Mouse (Mus musculus): Measurements from ENCODE around the gene Sv2b. TPM values are rescaled to one million over a fixed set of nuclear protein-coding genes. Genes with fewer than 3 reads are reported as not detected.

The Sv2b gene
- polyA plus RNA-seq, 1 experiment from 2014 or later = 0.02 TPM

DNA sequence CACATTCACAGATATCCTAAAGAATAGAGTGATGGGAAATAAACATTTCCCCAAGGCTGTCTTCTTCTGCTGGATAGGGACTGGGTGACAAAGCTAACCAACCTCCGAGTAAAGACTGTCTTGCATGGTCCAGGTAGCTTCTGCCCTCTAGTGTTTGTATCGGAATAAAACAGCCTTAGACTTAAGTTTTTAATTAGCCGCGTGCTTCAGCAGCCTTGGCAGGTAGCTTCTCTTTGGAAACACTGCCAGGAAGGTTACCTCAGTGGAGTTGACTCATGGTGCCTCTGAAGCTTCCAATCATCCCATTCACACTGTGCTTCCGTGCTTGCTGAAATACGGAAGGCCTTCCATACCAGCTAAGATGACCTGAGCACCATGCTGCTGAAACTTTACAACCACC is 198.4 kb downstream of the Sv2b start:
- no peak overlapping the region for H3K9ac ChIP-seq (replicated peaks; ENCODE audit: low read depth)
- no peak overlapping the region for H3K27ac ChIP-seq (ENCODE audit: low read length)
- no peaks in the 10 kb centered on the region for H3K9me3 ChIP-seq (ENCODE audit: low read length)
- H3K36me3 ChIP-seq (ENCODE audit: insufficient read depth, low read length) = no peaks in the 10 kb centered on the region
- 10% methylated on average over 6 of the region's 6 CpGs for WGBS
- no peaks in the 10 kb centered on the region for H3K4me1 ChIP-seq (ENCODE audit: insufficient read depth, low read depth, low read length)
- TF ChIP-seq CTCF (IDR thresholded peaks at IDR 0.05) (peak; percentile 91), EP300 (IDR thresholded peaks at IDR 0.05) (no peak)
- H3K4me2 ChIP-seq (replicated peaks; ENCODE audit: low read depth, low read length) = no peak overlapping the region
- no peaks in the 10 kb centered on the region for H3K27me3 ChIP-seq (replicated peaks; ENCODE audit: insufficient read depth, low read length)
- ATAC-seq = peak; percentile 48
- peak; percentile 85 for DNase-seq (ENCODE audit: low spot score)
- no peak overlapping the region for H3K4me3 ChIP-seq (ENCODE audit: low read depth, low read length)

DNA sequence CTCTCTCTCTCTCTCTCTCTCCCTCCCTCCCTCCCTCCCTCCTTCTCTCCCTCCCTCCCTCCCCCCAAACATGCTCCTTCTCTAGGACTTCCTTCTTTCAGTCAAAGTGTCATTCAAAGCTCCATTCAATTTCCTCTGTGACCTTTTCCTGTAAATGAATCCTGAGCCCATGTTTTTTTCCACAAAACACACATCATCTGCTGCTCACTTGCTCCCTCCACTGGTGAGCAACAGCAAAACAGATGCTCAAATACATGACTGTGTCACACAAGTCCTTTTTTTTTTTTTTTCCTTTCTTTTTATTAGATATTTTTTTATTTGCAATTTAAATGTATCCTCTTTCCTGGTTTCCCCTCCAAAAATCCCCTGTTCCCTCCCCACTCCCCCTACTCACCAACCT is 201.6 kb downstream of the Sv2b start:
- Histone ChIP-seq H3K9me3 (ENCODE audit: low read length) (no peaks in the 10 kb centered on the region), H3K4me1 (ENCODE audit: insufficient read depth, low read depth, low read length) (no peaks in the 10 kb centered on the region), H3K27me3 (replicated peaks; ENCODE audit: insufficient read depth, low read length) (no peaks in the 10 kb centered on the region), H3K9ac (replicated peaks; ENCODE audit: low read depth) (no peak overlapping the region), H3K4me2 (replicated peaks; ENCODE audit: low read depth, low read length) (no peak overlapping the region), H3K36me3 (ENCODE audit: insufficient read depth, low read length) (no peaks in the 10 kb centered on the region), H3K27ac (ENCODE audit: low read length) (no peak overlapping the region), H3K4me3 (ENCODE audit: low read depth, low read length) (no peak overlapping the region)
- ATAC-seq (no peak), DNase-seq (ENCODE audit: low spot score) (peak; percentile 50)
- TF ChIP-seq CTCF (IDR thresholded peaks at IDR 0.05) (peak; percentile 77), EP300 (IDR thresholded peaks at IDR 0.05) (no peak)

DNA sequence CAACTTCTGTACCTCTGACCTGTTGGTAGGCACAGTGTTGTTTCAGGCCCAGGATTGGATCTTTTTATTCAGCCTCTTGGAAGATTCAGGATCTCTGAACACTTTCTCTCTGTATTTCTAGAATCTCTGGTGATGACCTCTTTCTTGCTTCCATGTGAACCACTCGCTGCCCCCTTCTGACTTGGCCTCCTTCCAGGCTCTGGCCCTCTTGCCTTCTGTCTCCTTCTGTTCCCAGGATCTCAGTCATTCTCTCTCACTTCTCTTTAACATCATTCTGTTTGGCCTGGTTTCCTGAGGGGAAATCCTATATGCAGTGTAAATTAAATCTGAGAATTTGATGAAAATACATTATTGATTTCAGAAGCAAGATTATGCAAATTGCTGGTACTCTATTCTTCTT is 205.2 kb downstream of the Sv2b start:
- TF ChIP-seq EP300 (IDR thresholded peaks at IDR 0.05) = no peak
- no peak for TF ChIP-seq CTCF (IDR thresholded peaks at IDR 0.05)
- no peaks in the 10 kb centered on the region for H3K36me3 ChIP-seq (ENCODE audit: insufficient read depth, low read length)
- DNase-seq (ENCODE audit: low spot score) (no peak), ATAC-seq (no peak)
- H3K4me1 ChIP-seq (ENCODE audit: insufficient read depth, low read depth, low read length) = no peaks in the 10 kb centered on the region
- H3K9ac ChIP-seq (replicated peaks; ENCODE audit: low read depth) = no peak overlapping the region
- H3K27ac ChIP-seq (ENCODE audit: low read length) = no peak overlapping the region
- no peaks in the 10 kb centered on the region for H3K27me3 ChIP-seq (replicated peaks; ENCODE audit: insufficient read depth, low read length)
- no peaks in the 10 kb centered on the region for H3K9me3 ChIP-seq (ENCODE audit: low read length)
- WGBS = 29% methylated on average over 1 of the region's 1 CpGs
- H3K4me2 ChIP-seq (replicated peaks; ENCODE audit: low read depth, low read length) = no peak overlapping the region
- H3K4me3 ChIP-seq (ENCODE audit: low read depth, low read length) = no peak overlapping the region

DNA sequence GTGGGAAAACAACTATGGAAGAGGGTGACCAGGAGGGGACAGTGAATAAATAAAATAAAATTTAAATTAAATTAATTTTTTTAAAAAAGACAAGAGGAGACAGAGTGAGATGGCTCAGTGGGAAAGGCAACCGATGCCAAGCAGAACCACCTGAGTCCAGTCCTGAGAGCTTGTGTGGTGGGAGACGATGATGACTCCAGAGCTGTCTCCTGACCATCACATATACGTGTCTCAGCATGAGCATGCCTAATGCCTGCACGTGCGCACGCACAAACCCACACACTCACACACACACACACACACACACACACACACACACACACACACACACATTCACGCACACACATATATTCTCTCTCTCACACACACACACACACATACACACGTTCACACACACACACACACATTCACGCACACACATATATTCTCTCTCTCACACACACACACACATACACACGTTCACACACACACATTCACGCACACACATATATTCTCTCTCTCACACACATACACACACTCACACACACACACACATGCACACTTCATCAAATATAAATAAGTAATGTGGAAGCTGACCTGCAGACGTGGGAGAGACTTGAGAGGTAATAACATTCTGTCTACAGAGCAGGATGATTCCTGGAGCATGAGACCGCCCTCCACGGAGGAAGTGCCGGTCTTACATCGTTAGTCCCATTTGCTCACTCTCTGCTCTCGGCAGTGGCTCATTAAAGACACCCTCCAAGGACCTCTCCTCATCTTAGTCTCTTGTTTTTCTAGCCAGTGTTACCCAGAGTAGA is 206.3 kb downstream of the Sv2b start:
- no peak for ATAC-seq
- H3K4me2 ChIP-seq (replicated peaks; ENCODE audit: low read depth, low read length) = no peak overlapping the region
- no peak overlapping the region for H3K9ac ChIP-seq (replicated peaks; ENCODE audit: low read depth)
- no peaks in the 10 kb centered on the region for H3K9me3 ChIP-seq (ENCODE audit: low read length)
- 80% methylated on average over 17 of the region's 17 CpGs for WGBS
- no peaks in the 10 kb centered on the region for H3K4me1 ChIP-seq (ENCODE audit: insufficient read depth, low read depth, low read length)
- no peak overlapping the region for H3K4me3 ChIP-seq (ENCODE audit: low read depth, low read length)
- no peak overlapping the region for H3K27ac ChIP-seq (ENCODE audit: low read length)
- TF ChIP-seq EP300 (IDR thresholded peaks at IDR 0.05) = no peak
- H3K27me3 ChIP-seq (replicated peaks; ENCODE audit: insufficient read depth, low read length) = no peaks in the 10 kb centered on the region
- no peaks in the 10 kb centered on the region for H3K36me3 ChIP-seq (ENCODE audit: insufficient read depth, low read length)
- no peak for DNase-seq (ENCODE audit: low spot score)

DNA sequence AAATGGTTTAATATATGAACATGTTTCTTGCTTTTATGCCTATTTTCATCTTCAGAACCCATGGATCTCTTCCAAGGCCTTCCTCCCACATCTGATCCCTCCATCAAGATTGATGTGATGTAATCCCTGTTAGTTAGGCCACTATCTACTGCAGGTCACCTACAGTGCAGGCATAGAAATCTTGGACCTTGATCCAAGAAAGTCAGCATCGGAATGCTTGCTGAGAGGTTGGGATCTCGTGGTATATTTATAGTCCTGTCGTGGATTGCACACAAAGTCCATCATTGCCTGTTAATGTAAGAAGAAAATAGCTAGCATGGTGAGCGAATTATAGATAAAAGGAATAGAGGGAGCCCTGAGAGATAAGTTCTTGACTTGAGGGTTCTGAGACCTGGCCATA is 223.6 kb downstream of the Sv2b start:
- H3K4me1 ChIP-seq (ENCODE audit: insufficient read depth, low read depth, low read length) = no peaks in the 10 kb centered on the region
- TF ChIP-seq EP300 (IDR thresholded peaks at IDR 0.05) (no peak), CTCF (IDR thresholded peaks at IDR 0.05) (no peak)
- H3K4me2 ChIP-seq (replicated peaks; ENCODE audit: low read depth, low read length) = no peak overlapping the region
- no peaks in the 10 kb centered on the region for H3K36me3 ChIP-seq (ENCODE audit: insufficient read depth, low read length)
- no peak overlapping the region for H3K27ac ChIP-seq (ENCODE audit: low read length)
- DNase-seq (ENCODE audit: low spot score) (no peak), ATAC-seq (no peak)
- H3K9me3 ChIP-seq (ENCODE audit: low read length) = no peaks in the 10 kb centered on the region
- no peak overlapping the region for H3K4me3 ChIP-seq (ENCODE audit: low read depth, low read length)
- WGBS = 63% methylated on average over 4 of the region's 4 CpGs
- H3K9ac ChIP-seq (replicated peaks; ENCODE audit: low read depth) = no peak overlapping the region
- no peaks in the 10 kb centered on the region for H3K27me3 ChIP-seq (replicated peaks; ENCODE audit: insufficient read depth, low read length)

DNA sequence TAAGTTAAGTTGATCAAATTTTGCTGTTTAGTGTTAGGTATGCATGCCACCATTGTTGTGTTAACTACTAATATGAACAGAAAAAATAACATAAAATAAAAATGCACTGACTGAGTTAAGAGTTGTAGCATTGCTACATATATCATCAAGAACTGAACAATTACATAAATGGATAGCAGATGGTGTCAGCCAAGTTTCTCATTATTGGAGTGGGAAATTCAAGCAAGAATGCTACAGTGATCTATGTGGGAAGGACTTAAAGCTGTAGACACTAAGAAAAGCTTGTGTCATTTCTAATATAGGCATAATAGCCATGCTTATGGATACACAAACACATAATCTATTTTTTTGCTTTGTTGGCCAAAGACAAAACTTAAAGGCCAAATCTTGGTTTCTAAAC is 228.9 kb downstream of the Sv2b start:
- Histone ChIP-seq H3K4me1 (ENCODE audit: insufficient read depth, low read depth, low read length) (no peaks in the 10 kb centered on the region), H3K9me3 (ENCODE audit: low read length) (no peaks in the 10 kb centered on the region)
- no peak for ATAC-seq

More for the DNA sequence above, 228.9 kb downstream of the Sv2b start:
- no peak overlapping the region for H3K9ac ChIP-seq (replicated peaks; ENCODE audit: low read depth)
- H3K36me3 ChIP-seq (ENCODE audit: insufficient read depth, low read length) = no peaks in the 10 kb centered on the region
- no peak overlapping the region for H3K4me2 ChIP-seq (replicated peaks; ENCODE audit: low read depth, low read length)
- H3K27me3 ChIP-seq (replicated peaks; ENCODE audit: insufficient read depth, low read length) = no peaks in the 10 kb centered on the region
- TF ChIP-seq CTCF (IDR thresholded peaks at IDR 0.05) (no peak), EP300 (IDR thresholded peaks at IDR 0.05) (no peak)
- H3K4me3 ChIP-seq (ENCODE audit: low read depth, low read length) = no peak overlapping the region
- H3K27ac ChIP-seq (ENCODE audit: low read length) = no peak overlapping the region
- DNase-seq (ENCODE audit: low spot score) = no peak
